Mouse (Mus musculus) E14TG2a.4 (cell line): Measurements from ENCODE around the gene Phyhd1.
A peak's percentile ranks its signal among the peaks of the same experiment; 100 is the strongest.

Source experiments
- H3K27me3 ChIP-seq: 2 replicates; pipeline ENCODE4 v1.6.1; 2014; ENCODE audit warnings: low read length, control low read depth; ENCODE audit not compliant: insufficient read depth
- H3K36me3 ChIP-seq: 2 replicates; pipeline ENCODE4 v1.6.1; 2014; ENCODE audit warnings: low read length, control low read depth; ENCODE audit not compliant: insufficient read depth
- H3K4me1 ChIP-seq: replicated peaks from 2 replicates; pipeline ENCODE4 v1.6.1; 2014; ENCODE audit warnings: low read depth, low read length, control low read depth
- H3K4me3 ChIP-seq: replicated peaks from 2 replicates; pipeline ENCODE4 v1.5.1; 2014; ENCODE audit warnings: mild to moderate bottlenecking, low read length
- H3K9me3 ChIP-seq: 2 replicates; pipeline ENCODE4 v1.6.1; 2014; ENCODE audit warnings: low read length, control low read depth
- CTCF ChIP-seq: conservative IDR thresholded peaks from 2 replicates; pipeline ENCODE4 v1.5.1; 2014; ENCODE audit warnings: low read length
- NANOG ChIP-seq: IDR thresholded peaks from 2 replicates; pipeline ENCODE4 v1.6.1; 2014; ENCODE audit warnings: borderline replicate concordance, low read length, mixed read lengths
- POU5F1 ChIP-seq: IDR thresholded peaks from 2 replicates; pipeline ENCODE4 v1.6.1; 2014; ENCODE audit warnings: low read length, borderline replicate concordance

Gene Phyhd1

DNA sequence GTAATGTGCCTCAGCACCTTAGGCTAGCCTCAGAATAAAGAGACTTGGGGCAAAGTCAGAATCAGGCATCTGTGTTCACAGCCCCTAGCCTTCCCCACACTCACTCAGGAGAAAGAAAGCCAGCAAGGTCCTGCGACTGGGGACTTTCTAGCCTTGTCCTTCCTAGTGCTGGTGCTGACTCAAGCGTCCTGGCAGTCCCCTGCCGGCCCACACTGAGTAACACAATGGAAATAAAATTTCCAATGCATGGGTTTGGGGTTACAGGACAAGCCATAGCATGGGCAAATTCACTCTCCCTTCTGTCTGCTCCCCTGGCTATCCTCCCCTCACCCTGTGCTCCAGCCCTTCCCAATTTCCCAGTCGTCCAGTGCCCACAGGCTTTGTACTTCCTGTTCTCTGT, 2.4 kb downstream of the Phyhd1 start:
- Histone ChIP-seq H3K4me1 (peaks cover 57% of the 10 kb centered on the region), H3K4me3 (no peak overlapping the region), H3K27me3 (no peaks in the 10 kb centered on the region), H3K36me3 (peaks cover 18% of the 10 kb centered on the region), H3K9me3 (no peaks in the 10 kb centered on the region)
- TF ChIP-seq NANOG (no peak), CTCF (no peak), POU5F1 (no peak)

GRCm38 (mm10) chr2:30269241-30269990, 3.4 kb downstream of the Phyhd1 start:
- Histone ChIP-seq H3K9me3 (no peaks in the 10 kb centered on the region), H3K36me3 (peaks cover 8% of the 10 kb centered on the region; the same call in 1 of the 2 replicates), H3K4me1 (peaks cover 47% of the 10 kb centered on the region), H3K27me3 (no peaks in the 10 kb centered on the region), H3K4me3 (no peak overlapping the region)
- TF ChIP-seq POU5F1 (no peak), CTCF (no peak), NANOG (no peak)

DNA sequence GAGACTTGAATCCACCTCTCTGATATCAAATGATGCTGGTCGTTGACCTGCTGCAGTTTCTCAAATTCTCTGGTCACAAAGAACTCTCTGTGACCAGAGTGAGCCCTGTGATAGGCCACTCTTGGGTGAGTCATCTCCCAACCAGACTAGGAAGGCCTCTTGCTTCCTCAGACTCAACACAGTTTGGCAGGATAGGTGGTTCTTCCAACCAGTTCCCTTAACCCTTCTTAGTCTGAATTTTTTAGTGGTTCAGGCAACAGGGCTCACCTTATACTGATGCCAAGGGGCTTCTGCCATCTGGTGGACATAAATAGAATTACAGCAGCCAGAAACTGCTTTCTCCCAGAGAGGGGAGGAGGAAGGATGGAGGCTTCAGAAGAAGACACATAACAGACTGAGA, 4.1 kb downstream of the Phyhd1 start:
- Histone ChIP-seq H3K36me3 (0 out of 2 replicates have a peak, but pooled peaks cover under 1% of the 10 kb centered on the region), H3K4me1 (peaks cover 40% of the 10 kb centered on the region), H3K27me3 (no peaks in the 10 kb centered on the region), H3K9me3 (no peaks in the 10 kb centered on the region), H3K4me3 (no peak overlapping the region)
- TF ChIP-seq CTCF (peak; percentile 100), POU5F1 (no peak)

DNA sequence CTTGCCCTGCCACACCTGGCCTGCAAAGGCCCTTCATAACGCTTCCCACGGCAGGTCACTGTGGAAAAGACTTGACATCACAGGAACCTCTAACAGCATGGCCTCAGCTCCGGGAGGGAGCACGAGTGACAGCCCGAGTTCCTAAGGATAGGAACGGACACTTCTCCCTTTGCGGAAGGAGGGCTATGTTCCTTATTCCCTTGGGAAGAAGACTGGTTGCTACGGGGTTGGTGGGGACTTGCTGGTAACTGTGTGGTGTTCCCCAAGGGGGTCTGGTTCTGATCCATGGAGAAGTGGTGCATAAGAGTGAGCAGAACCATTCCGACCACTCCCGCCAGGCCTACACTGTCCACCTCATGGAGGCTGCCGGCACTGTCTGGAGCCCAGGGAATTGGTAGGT, 14.7 kb downstream of the Phyhd1 start, which contains the start of gene Gm28038:
Gene Gm28038 (plus strand): TSS at position 301 of the 400 bp plus-strand sequence.
- TF ChIP-seq POU5F1 (no peak), CTCF (no peak), NANOG (no peak)
- Histone ChIP-seq H3K36me3 (peaks cover 20% of the 10 kb centered on the region), H3K4me1 (peaks cover 24% of the 10 kb centered on the region), H3K4me3 (no peak within 1 kb of the TSS), H3K27me3 (no peaks in the 10 kb centered on the region), H3K9me3 (no peaks in the 10 kb centered on the region)

DNA sequence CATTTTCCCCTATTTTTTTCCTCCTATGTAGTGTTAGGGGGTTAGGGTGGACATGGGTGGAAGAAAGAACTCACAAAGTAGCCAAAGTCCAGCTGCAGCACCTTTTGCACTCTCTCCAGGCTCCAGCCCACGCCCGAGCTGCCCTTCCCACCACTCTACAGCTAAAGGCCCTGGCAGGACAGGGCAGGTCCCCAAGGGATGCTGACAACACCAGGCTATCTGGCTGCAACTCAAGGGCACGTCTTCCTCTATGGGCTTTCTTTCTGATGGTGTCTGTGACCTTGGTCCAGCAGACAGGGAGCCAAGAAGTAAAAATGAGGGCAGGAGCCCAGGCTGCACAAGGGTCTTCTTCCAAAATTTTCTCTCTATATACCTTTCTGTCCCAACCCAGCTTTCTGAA, 15.6 kb downstream of the Phyhd1 start:
- Histone ChIP-seq H3K27me3 (no peaks in the 10 kb centered on the region), H3K4me3 (no peak overlapping the region), H3K9me3 (no peaks in the 10 kb centered on the region), H3K4me1 (peaks cover 24% of the 10 kb centered on the region), H3K36me3 (peaks cover 20% of the 10 kb centered on the region)
- TF ChIP-seq NANOG = no peak
- TF ChIP-seq POU5F1 = no peak
- TF ChIP-seq CTCF = no peak

GRCm38 (mm10) chr2:30283193-30283592, 17.2 kb downstream of the Phyhd1 start:
- no peaks in the 10 kb centered on the region for H3K9me3 ChIP-seq
- H3K36me3 ChIP-seq = peaks cover 20% of the 10 kb centered on the region
- H3K4me1 ChIP-seq = peaks cover 36% of the 10 kb centered on the region
- no peaks in the 10 kb centered on the region for H3K27me3 ChIP-seq
- no peak overlapping the region for H3K4me3 ChIP-seq
- TF ChIP-seq CTCF (no peak), POU5F1 (no peak), NANOG (no peak)

DNA sequence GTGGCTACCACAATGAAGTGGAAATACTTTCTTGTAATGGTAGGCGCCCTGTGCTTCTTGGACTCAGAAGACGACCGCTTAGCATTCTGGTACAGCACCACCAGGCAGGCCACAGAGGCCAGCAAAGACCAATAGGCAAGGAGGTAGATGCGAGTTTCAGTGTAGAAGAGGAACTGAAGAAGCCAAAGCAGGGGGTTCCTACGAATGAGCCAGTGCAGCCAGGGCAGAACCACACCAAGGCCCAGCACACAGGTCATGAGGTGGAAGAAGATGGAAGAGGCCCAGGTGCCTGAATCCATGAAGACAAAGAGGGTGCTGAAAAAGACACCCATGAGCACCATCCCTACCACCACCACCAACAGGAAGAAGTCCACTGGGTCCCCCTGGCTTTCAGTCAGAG, 19.0 kb downstream of the Phyhd1 start:
- Histone ChIP-seq H3K9me3 (no peaks in the 10 kb centered on the region), H3K36me3 (peaks cover 29% of the 10 kb centered on the region), H3K27me3 (no peaks in the 10 kb centered on the region), H3K4me3 (peak overlapping the region; percentile 99), H3K4me1 (peaks cover 41% of the 10 kb centered on the region)
- TF ChIP-seq POU5F1 (no peak), NANOG (no peak), CTCF (no peak)

DNA sequence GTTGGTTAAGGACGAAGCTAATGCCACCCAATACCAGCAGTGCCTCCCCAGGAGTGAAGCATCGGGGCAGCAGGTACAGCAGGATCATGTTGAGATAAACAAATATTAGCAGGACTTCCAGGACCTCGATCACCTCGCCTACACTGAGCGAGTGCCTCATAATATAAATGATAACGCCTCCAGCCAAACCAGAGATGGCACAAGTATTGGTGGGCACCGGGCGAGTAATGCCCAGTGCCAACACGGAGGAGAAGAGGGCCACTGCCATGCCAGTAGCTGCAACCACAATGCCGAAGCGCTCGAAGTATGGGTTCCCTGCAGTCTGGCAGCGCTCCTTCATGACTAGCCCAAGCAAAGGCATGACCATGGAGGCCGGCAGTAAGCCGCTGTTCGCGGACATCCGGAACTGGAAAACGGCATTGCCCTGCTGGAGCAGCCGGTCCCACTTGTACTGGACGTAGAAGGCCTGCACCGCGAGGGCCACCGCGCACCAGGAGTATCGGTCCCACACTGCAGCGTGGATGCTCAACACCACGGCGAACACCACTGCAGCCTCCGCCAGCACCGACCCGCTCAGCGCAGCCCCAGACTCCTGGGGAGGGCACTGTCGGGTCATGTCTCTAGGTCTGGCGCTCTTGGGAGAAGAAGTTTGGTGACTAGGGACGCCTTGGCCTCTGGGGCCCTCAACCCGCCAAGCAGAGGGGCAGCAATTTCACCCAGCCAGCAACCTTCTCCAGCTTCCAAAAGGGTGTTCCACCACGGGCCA, 19.6 kb downstream of the Phyhd1 start:
- Histone ChIP-seq H3K36me3 (peaks cover 35% of the 10 kb centered on the region), H3K27me3 (no peaks in the 10 kb centered on the region), H3K9me3 (no peaks in the 10 kb centered on the region), H3K4me3 (peak overlapping the region; percentile 99), H3K4me1 (peaks cover 41% of the 10 kb centered on the region)
- TF ChIP-seq NANOG = no peak
- no peak for TF ChIP-seq POU5F1
- no peak for TF ChIP-seq CTCF
